Mouse (Mus musculus) testis, adult 2 months (tissue): ENCODE measurements around the gene Rcor3.

Experiments
- CTCF ChIP-seq: fragments of 200-500 bp; IDR thresholded peaks from 2 replicates; pipeline ENCODE4 v1.5.1; 2012; ENCODE audit warnings: low read depth, mild to moderate bottlenecking, inconsistent platforms, low read length, moderate library complexity; ENCODE audit not compliant: control insufficient read depth, insufficient read depth, insufficient replicate concordance
- POLR2A ChIP-seq: fragments of 200-500 bp; IDR thresholded peaks from 2 replicates; pipeline ENCODE4 v1.6.1; 2012; ENCODE audit warnings: low read depth, mild to moderate bottlenecking, inconsistent platforms, low read length, moderate library complexity; ENCODE audit not compliant: control insufficient read depth

- TF ChIP-seq CTCF (no peak), POLR2A (no peak)
Measured at GRCm38 (mm10) chr1:192104021-192104420, 33.8 kb downstream of the Rcor3 start.
